Mouse (Mus musculus): ENCODE results near the gene Prim2.

- TF ChIP-seq CHD2 (IDR thresholded peaks at IDR 0.05; ENCODE audit: low read depth, low read length) = no peak
- TF ChIP-seq HCFC1 (IDR thresholded peaks at IDR 0.05; ENCODE audit: borderline replicate concordance, insufficient read depth, low read length) = no peak
- TF ChIP-seq ZNF384 (IDR thresholded peaks at IDR 0.05; ENCODE audit: low read depth, low read length) = no peak
- TF ChIP-seq ZC3H11A (IDR thresholded peaks at IDR 0.05; ENCODE audit: borderline replicate concordance, low read depth, low read length) = no peak
These were observed 31.6 kb upstream of the Prim2 start for GRCm38 (mm10) chr1:33701244-33701643.
